Mouse (Mus musculus) T-helper 17 cell (primary cell): ENCODE measurements at regions not wholly inside any gene's neighbourhood (a gene's known extent, or its start where the extent isn't known, plus 50 kb on each side); places are given as distances from the start of the nearest gene placed in this dataset.
"Not testable (repeated sequence)": the region's sequence is repeated elsewhere in the genome, so short reads cannot be mapped to it uniquely, and the experiment has no call there.

Source experiments
- in situ Hi-C, 2 experiments: fragments of 300-600 bp; cut with MboI, MseI; formaldehyde crosslinking; loops; 1 replicate in 1 of 2; 2 replicates in 1 of 2; pipeline ENCODE4 v1.15.1; 2025; ENCODE audit warnings: high pct_unique_total_duplicates in 2 of 2

DNA sequence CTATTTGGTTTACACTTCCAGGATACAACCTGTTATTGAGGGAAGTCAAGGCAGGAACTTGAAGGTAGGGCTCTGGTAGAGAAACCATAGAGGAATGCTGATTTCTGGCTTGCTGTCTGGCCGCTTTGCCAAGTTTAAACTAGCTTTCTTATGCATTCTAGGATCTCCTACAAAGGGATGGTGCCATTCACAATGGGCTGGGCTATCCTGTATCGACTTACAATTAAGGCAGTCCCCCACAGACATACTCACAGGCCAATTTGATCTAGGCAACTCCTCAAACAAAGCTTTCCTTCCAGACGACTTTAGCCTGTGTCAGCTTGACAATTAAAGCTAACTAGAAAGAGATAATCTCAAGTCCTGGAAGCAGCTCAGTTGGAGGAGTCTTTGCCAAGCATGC, 83.1 kb downstream of the Phlda1 start:
- in situ Hi-C loops = no loop called here

DNA sequence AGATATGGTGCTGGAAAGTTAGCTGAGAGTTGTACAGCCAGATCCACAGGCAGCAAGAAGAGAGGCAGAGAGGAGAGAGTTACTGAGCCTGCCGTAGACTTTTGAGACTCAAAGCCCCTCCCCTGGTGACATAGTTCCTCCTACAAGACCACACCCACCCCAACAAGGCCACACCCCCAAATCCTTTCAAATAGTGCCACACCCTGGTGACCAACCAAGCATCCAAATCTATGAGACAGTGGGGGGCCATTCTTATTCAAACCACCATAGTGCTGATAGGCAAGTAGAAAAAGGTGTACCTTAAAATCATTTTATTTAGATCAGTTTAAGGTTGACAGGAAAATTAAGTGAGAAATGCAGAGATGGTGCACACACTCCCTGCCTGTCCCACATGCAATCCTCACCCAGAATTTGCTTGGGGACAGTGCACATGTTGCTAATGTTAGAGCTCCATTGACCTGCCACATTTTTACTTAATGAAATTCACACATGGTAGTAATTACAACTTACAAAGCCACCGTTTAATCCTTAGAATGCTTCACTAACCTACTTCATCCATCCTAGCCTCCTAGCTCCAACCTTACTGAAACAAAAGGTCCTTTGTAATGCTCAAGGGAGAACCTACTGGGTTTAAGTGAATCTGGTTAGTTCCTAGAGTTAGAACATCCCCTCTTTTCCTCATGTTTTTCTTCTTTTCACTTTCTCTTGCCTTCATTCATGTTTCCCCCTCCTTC, 86.5 kb downstream of the Phlda1 start:
- in situ Hi-C loops = no loop called here

DNA sequence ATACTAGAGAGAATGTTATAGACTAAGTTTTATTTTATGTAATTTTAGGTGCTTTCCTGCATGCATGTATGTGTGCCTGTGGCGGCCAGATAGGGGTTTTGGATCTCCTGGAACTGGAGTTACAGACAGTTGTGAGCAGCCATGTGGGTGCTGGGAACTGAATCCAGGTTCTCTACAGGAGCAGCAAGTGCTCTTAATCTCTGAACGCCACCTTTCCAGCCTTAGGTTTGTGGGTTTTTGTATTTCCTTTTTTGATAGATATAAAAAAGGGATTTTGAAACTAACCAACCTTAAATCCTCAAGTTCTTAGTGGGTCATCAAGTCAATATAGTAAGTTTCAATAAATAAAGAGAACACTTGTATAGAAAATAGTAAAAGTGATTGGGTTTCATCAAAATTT, 87.2 kb downstream of the Phlda1 start:
- in situ Hi-C loops = no loop called here

DNA sequence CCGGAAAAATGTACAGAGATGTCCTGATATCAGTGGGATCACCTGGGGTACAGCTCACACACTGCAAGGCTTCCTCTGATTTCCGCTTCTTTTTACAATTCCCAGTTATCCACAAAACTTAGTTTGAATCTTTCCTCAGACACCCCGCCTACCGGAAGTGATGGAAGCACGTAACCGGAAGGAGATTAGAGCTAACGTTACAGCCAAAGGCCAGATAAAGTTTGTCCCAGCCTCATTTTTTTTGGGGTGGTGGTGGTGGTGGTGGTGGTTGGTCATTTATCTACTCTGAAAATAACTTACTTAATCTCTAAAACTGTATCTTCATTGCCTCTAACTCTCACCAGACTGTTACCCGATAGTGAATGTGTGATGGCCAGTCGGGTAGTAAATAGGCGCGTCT, 88.1 kb downstream of the Phlda1 start:
- in situ Hi-C loops = no loop called here

DNA sequence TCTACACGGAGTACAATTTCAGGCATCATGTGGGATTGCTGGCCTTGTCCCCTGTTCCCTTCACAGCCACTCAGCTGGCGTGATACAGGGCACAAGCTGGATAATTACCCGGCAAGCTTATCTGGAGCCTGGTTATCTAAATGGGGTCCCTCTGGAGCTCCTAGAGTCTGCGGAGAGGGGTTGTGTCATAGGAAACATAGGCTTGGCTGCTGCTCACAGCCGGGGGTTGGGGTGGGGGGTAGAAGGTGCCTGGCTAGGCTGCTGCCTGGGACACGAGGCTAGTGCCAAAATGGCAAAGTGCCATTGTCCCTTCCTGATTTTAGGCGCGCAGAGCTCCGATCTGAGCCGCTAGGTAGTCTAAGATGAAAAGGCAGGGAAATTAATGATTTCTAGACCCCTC, 88.6 kb downstream of the Phlda1 start:
- in situ Hi-C loops = no loop called here

DNA sequence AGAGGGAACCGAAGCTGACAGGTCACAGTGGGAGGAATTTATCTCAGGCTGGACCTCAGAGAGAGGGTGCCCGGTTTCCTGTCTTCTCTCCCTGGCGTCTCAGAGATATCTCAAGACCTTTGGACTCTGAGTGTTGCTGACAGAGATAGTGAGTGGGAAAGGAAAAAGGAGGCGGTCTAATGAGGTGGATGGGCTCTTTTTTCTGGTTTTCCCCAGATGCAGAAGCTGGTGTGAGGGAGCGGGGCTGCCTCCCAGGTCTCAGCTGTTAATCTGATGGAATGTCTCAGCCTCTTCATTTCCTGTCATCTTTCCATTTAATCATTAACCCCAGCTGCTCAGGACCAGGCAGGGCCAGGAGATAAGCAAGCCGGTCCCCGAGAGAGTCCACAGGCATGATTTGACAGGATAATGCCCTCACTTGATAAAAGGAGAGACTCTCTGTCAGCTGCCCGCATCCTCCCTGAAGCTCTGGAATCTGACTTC, 89.5 kb downstream of the Phlda1 start:
- in situ Hi-C loops = no loop called here

DNA sequence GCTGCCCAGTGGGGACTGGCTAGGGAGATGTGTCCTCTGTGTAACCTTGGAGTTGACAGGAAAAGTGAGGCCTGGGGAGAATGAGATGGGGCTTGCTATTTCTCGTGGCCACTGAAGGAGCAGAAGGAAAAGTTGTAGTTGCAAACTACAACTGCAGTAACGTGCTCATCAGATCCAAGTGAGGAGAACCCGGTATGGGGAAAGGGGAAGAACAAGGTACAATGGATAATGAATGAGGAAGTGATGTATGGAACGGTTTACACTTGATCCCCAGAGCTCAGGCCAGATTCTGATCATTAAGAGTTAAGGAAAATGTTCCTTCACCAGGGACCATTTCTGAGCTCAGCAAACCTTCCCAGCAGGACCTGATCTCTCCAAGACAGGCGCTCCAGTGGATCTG, 92.6 kb downstream of the Phlda1 start:
- in situ Hi-C loops = no loop called here

DNA sequence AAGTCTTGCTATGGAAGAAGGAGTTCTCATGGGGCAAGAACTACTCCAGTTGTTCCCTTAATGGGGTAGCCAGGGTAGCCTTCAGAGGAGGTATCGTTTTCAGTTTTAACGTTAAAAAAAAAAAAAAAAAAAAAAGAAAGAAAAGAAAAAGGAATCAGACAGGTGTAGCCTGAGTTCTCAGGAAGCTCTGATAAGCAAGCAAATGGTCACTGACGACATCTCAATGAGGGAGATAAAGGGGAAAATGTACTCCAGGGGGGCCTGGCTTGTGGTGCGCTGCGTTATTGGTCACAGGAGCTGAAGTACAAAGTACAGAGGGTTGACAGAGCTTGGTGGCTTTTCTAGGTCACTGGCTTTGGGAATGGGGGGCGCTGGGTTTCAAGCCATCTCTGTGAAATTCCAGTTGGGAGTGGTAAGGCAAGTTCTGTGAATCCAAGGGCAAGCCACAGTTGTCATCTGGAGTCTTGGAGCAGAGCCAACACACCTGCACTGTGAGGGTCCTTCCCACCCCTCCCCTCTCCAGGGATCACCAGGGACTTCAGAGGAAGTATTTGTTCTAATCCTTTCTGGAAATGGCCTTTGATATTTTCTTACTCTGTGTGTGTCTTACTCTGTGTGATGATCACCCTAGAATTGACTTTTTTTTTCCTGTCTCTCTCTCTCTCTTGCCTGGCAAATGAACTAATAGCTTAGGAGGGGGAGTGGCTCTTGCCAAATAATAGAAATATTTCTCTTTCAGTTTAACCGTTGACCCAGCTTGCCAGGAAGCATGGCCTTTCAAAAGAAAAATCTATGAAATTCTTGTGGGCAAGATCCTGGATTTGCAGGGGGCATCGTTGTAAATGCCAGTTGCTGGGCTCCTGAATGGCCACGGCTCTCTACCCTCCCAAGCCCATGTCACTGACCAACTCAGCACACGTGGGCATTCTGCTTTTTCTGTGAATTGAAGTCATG, 93.5 kb downstream of the Phlda1 start:
- in situ Hi-C loops = no loop called here

DNA sequence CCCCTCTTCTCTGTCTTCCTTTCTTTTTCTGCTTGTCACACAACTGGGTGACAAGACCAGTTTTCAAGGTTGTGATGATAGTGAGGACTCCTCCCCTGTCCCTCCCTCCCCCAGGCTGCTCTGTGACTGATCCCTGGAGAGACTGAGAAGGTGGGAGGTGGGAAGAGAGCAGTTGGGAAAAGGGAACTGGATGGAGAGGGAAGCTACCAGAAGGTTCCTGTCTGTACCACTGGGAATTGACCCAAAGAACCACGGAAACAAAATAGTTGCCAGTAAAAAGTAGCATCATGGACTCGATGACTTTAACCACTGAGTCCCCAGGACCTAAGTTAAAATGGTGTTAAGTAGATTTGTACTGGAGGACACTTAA, 94.2 kb downstream of the Phlda1 start:
- in situ Hi-C loops = no loop called here

DNA sequence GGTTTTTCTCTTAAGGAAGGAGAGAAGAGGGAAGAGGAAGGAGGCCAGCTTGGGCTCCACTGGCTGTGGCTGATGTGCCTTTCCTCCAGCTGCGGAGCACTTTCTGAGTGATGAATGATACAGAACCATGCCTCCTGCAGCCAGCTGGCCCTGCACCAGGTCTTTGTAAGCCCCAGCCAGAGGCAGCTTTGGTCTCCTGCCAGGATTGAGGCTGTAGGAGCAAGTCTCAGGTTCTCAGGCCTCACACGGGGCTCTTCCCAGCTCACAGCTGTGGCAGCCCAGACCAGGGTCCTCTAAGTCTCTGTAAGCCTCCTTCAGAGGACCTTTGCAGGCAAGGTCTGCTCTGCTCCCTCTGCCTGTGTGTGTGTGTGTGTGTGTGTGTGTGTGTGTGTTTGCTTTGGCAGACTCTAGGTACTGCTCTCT, 94.6 kb downstream of the Phlda1 start:
- in situ Hi-C loops = no loop called here

DNA sequence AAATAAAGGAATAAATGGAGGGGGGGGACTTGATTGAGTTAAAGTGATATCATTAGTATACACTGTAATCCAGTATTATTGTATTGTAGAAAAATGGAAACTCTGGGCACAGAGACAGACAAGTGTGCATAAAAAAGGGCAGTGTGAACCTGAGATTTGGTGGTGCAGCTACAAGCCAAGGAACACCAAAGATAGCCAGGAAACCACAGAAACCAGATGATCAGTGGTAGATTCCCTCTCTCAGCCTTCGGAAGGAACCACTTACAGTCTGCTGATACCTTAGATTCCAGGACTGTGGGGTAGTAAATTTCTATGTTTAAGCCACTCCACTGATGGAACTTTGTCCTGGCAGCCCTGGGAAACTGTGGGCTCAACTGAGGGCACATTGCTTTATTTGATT, 97.1 kb downstream of the Phlda1 start:
- in situ Hi-C loops = no loop called here

DNA sequence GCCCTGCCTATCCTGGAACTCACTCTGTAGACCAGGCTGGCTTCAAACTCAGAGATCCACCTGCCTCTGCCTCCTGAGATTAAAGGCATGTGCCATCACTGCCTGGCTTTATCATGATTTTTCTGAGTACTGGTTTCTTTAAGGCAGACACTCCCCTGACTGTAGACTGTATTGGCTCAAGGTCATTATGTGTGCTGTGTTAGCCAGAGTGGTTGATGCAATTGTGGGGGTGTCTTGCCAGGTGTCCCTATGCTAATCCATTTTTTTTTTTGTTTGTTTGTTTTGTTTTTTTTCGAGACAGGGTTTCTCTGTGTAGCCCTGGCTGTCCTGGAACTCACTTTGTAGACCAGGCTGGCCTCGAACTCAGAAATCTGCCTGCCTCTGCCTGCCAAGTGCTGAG, 101.3 kb downstream of the Phlda1 start:
- in situ Hi-C loops = not testable (repeated sequence)

DNA sequence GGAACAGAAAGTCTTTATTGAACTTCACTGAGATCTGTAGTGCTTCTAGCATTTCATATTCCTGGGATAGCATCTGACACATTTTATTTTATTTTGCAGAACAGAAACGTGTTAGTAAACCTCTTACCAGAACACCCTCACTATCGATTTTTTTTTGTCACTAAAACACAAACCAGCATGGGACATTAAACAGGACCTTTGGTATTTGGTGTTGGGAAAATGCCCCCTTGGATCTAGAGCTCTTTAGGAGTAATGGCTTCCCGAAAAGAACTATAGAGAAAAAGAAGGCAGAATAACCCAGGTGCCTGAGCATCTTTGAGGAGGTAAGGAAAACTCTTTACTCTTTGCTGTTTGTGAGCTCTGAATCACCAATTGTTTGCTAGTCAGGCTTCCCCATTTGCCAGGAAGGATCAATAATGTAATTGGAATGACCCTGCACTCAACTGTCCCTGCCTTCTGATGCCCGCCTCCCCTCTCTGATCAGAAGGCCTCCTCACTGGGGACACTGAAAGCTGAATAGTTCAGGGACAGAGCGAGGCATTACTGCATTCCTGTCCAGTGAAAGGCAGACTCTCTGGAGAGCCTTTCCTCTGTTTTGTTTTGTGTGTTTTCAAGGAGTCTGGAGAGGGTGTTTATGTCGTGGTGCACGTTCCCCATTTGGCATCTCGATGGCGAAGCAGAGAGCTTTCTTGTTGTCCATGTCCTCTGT, 102.5 kb downstream of the Phlda1 start:
- in situ Hi-C loops = no loop called here

DNA sequence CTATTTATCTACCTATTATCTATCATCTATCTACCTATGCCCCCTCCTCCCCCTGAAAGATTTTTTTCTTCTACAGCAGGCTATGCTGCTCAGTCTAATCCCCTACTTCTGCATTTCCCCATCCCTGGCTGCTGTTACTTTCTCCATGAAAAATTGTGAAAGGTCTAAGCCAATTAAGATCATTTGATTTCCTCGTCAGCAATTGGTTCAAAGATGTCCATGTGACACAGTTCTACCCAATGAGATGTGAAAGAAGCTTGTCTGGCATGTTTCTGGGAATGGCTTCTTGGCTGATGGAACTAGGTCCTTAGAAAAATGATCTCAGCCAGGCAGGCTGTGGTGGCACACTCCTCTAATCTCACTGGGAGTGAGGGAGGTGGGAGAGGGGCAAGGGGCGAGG, 103.8 kb downstream of the Phlda1 start:
- in situ Hi-C loops = no loop called here

DNA sequence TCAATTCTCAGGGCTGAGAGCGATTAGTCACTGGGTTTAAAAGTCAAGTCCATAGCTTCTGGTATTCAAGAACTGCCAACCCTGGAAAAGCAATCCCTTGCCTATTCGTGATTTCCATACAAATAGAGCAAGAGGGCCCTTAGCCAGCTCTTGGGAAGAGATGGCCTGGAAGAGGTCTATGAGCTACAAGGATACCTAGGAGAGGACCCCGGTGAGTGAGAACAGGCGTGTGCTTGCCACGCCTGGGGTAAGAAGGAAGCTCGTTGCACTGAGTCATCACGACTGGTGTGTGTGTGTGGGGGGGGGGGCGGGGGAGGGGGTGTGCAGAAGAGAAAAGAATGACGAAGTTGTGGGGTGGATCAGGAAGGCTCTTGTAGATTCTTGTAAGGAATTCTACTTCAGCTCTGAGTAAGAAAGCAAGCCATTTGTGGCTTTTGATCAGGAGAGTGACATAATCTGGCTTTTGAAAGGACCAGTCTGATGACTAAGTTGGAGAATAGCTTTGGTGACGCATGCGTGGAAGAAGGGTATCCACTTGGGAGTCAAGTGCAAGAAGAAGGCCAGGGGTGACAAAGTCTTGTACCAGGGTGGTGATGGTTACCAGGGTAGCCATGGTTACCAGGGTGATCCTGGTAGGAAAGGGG, 113.7 kb downstream of the Phlda1 start:
- in situ Hi-C loops = loop anchor here in 1 of 2 experiments (5.0 to 10.0 kb wide), 2 partner anchors 42 to 105 kb away; no protein-coding TSS in a partner anchor

DNA sequence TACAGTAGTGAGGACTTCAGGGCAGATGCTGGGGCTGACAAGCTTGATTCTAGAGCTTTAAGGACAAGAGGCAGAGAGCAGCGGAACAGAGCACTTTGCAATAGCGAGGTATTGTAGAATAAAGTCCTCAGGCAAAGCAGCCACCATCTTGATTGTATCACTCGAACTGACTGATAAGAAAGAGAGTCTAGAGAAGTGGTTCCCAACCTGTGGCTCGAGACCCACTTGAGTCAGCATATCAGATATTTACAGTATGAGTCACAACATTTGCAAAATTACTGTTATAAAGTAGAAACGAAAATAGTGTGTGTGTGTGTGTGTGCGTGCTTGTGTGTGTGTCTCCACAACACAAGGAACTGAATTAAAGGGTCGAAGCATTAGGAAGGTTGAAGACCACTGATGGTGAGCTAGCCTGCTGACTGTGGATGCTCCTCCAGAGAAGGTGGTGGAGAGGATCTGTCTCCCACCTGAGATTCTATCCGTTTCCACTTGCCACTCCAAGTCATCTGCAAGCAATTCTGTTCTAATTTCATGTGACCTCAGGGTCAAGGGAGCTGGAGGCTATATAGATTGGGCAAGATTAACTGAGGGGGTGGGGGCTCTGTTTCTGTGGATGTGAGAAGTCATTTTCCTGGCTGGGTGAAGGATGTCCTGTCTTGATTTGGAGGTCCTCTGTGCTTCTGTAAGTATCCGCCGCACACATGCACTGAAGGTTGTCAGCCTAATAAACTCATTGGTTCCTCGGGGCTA, 115.0 kb downstream of the Phlda1 start:
- in situ Hi-C loops = loop anchor here in 1 of 2 experiments (5.0 to 10.0 kb wide), 2 partner anchors 44 to 106 kb away; no protein-coding TSS in a partner anchor

DNA sequence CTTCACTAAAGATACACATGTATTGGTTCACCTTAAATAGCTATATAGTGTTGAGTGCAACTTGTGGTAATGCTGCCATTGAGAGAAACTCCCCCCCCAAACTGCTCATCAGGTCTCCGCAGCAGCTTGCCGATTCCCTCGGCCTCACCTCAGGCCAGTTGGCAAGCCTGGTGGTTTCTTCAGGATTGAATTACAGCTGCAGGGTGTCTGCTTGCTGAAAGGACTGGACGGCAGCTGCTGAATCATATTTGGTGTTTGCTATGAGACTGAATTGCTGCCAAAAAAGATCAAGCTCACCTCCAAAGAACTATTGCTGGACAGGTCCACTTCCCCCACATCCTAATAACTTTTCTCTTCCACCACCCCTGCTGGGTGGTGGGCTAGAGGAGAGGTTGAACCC, 116.7 kb downstream of the Phlda1 start:
- in situ Hi-C loops = loop anchor here in 1 of 2 experiments (5.0 to 10.0 kb wide), 2 partner anchors 45 to 108 kb away; no protein-coding TSS in a partner anchor

DNA sequence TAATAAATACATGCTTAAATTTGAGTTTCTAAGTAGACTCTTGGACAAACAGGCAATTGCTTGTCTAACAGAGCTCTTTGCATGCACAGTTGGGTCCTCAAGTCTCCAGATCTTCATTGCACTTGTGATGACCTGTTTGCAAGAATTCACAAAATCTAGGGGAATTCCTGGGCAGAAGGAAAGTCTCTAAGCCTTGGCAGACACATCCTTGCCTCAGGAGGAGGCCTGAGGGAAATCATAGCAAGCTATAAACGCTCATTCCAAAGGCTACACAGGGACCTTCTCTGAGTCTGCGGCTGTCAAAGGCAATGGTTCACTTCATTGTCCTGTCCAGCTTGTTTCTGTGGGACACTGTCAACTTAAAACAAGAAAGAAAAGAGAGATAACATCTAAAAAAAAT, 117.9 kb downstream of the Phlda1 start:
- in situ Hi-C loops = loop anchor here in 1 of 2 experiments (5.0 to 10.0 kb wide), 2 partner anchors 47 to 109 kb away; no protein-coding TSS in a partner anchor

DNA sequence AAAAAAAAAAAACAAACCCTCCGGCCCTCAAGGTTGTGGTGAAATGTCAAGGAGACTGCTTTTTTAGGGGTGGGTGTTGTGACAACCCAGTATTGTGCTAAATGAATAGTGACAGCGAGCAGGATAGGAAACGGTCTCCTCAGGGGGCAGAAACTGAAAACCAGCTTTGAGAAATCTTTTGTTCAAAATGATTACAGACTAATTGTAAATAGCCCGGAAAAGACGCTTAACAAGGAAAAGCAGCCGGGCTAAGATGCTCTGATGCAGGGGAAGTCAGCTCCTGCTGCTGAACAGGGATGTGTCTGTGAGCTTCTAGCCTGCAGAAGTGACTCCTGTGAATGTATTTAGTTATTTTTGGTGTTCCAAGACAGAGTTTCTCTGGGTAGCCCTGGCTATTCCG, 118.5 kb downstream of the Phlda1 start:
- in situ Hi-C loops = loop anchor here in 1 of 2 experiments (5.0 to 10.0 kb wide), 2 partner anchors 47 to 110 kb away; no protein-coding TSS in a partner anchor

DNA sequence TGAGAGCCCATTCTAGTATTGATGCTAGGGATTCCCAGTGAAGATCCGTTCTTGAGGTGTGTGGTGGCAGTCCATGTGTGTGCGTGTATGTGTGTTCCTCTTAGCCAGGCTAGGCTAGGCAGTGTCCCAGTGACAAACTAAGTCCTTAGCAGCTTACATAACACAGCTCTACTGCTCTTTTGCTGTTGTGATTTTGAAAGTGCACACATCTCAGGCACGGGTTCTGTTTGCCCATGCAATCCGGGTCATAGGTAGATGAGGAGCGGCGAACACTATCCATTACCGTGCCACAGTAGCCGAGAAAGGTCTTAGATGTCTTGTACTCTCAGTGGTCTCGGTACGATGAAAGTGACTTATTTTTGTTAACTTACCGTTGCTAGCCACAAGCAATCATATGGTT, 119.5 kb downstream of the Phlda1 start:
- in situ Hi-C loops = loop anchor here in 1 of 2 experiments (10.0 kb wide), 1 partner anchor 111 kb away; no protein-coding TSS in a partner anchor
